ENCODE assay signal across 18 mouse cellular contexts in the genomic region with DNA sequence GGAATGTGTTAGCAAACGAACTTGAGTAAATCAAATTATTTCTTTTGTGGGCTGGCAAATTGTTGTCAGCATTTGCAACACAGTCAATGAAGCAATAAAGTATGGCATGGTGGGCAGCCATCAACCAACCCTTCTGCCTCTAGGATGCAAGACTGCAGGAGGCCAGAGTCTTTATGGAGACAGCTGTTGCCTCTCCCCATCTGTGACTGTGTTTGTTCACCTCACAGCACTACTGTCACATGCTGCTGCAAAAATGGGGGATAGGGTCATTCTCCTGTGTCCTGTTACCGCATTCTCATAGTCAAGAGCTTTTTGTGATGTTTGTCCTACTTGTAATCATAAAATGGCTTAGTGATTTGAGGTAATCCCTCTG.
DNase-seq lines count a peak whose midpoint lies in the region; ATAC-seq lines count a peak whose summit lies in the region.
"Had no signal": no experiment of that assay in that cellular context is flagged by ENCODE, and none has a peak within 500 bp of the region (broad histone marks: within the 10 kb centered on the region; RNA-seq: fewer than 3 reads in every experiment).

No protein-coding gene starts in this region.

- H3K9me3 ChIP-seq in neural tube, embryonic 11.5 days (ENCODE audit: control insufficient read depth, low read length): no peaks in the 10 kb centered on the region
- no peaks in the 10 kb centered on the region for H3K9me3 ChIP-seq in kidney, embryonic 16.5 days (ENCODE audit: low read length)
- H3K9me3 ChIP-seq: embryonic facial prominence, embryonic 12.5 days had no signal

- no peaks in the 10 kb centered on the region for H3K27me3 ChIP-seq in neural tube, embryonic 11.5 days (ENCODE audit: control insufficient read depth, insufficient read depth, low read length)
- H3K27me3 ChIP-seq in kidney, embryonic 16.5 days (ENCODE audit: insufficient read depth, low read length): no peaks in the 10 kb centered on the region
- H3K27me3 ChIP-seq: embryonic facial prominence, embryonic 12.5 days had no signal

- 34% methylated on average over 2 of the region's 2 CpGs for WGBS in neural tube, embryonic 11.5 days
- 38% methylated on average over 2 of the region's 2 CpGs for WGBS in kidney, embryonic 16.5 days

- peak; percentile 81 for ATAC-seq in neural tube, embryonic 11.5 days (ENCODE audit: insufficient read depth, low FRiP score, low TSS enrichment)
- ATAC-seq in kidney, embryonic 16.5 days (ENCODE audit: low FRiP score, low TSS enrichment): no peak
- no peak for ATAC-seq in CD4-positive, CD25-positive, alpha-beta regulatory T cell, adult 4 months
- no peak for ATAC-seq in granulocyte monocyte progenitor cell, adult 5-6 weeks (replicated peaks; ENCODE audit: poor library complexity, severe bottlenecking)

- H3K4me1 ChIP-seq in neural tube, embryonic 11.5 days (ENCODE audit: control insufficient read depth, insufficient read depth, low read length): no peaks in the 10 kb centered on the region
- no peaks in the 10 kb centered on the region for H3K4me1 ChIP-seq in kidney, embryonic 16.5 days (ENCODE audit: insufficient read depth, low read length)
- H3K4me1 ChIP-seq: embryonic facial prominence, embryonic 12.5 days had no signal

- H3K9ac ChIP-seq in neural tube, embryonic 11.5 days (ENCODE audit: low read length): no peak overlapping the region
- H3K9ac ChIP-seq in kidney, embryonic 16.5 days (replicated peaks; ENCODE audit: low read length): no peak overlapping the region
- H3K9ac ChIP-seq: embryonic facial prominence, embryonic 12.5 days had no signal

- H3K36me3 ChIP-seq in neural tube, embryonic 11.5 days (ENCODE audit: control insufficient read depth, insufficient read depth, low read length): no peaks in the 10 kb centered on the region
- no peaks in the 10 kb centered on the region for H3K36me3 ChIP-seq in kidney, embryonic 16.5 days (ENCODE audit: insufficient read depth, low read length)
- H3K36me3 ChIP-seq: embryonic facial prominence, embryonic 12.5 days had no signal

- H3K27ac ChIP-seq in neural tube, embryonic 11.5 days (ENCODE audit: low read depth, low read length): no peak overlapping the region
- no peak overlapping the region for H3K27ac ChIP-seq in kidney, embryonic 16.5 days (ENCODE audit: low read length)
- H3K27ac ChIP-seq: embryonic facial prominence, embryonic 12.5 days had no signal

- H3K4me2 ChIP-seq in neural tube, embryonic 11.5 days (ENCODE audit: low read depth): no peak overlapping the region
- H3K4me2 ChIP-seq in kidney, embryonic 16.5 days (replicated peaks; ENCODE audit: low read depth, low read length): no peak overlapping the region
- H3K4me2 ChIP-seq: embryonic facial prominence, embryonic 12.5 days; heart, embryonic 11.5 days had no signal

- DNase-seq in neural tube, embryonic 11.5 days (ENCODE audit: low spot score): peak; percentile 12
- DNase-seq in neural tube, embryonic 10.5 days (ENCODE audit: extremely low spot score, low spot score): no peak
- DNase-seq in forelimb bud, embryonic 11.5 days (ENCODE audit: low read depth, low spot score): peak; percentile 3
- peak; percentile 19 for DNase-seq in mesoderm, embryonic 11.5 days (ENCODE audit: low read depth, low spot score)
- DNase-seq: adrenal gland, postnatal 25 days; cerebellum, postnatal 14 days; gastrocnemius, postnatal 25 days; kidney, adult 11 months; kidney, postnatal 14 days; liver; lung, adult 18-20 months; lung, postnatal 4 days; right cerebral cortex, postnatal 4 days had no signal

- no peak overlapping the region for H3K4me3 ChIP-seq in neural tube, embryonic 11.5 days (ENCODE audit: low read depth, low read length)
- H3K4me3 ChIP-seq in kidney, embryonic 16.5 days (ENCODE audit: low read length): no peak overlapping the region
- H3K4me3 ChIP-seq: embryonic facial prominence, embryonic 12.5 days had no signal
